Mouse (Mus musculus) myocyte (in vitro differentiated cells): ENCODE results near the gene C530008M17Rik. TPM values are rescaled to one million over a fixed set of nuclear protein-coding genes. Genes with fewer than 3 reads are reported as not detected.

ENCODE experiments used
- H3K27me3 ChIP-seq: one replicate; pipeline ENCODE4 v1.6.1; 2011; ENCODE audit not compliant: control insufficient read depth, insufficient read depth, insufficient read length
- H3K36me3 ChIP-seq: one replicate; pipeline ENCODE4 v1.6.1; 2011; ENCODE audit not compliant: control insufficient read depth, insufficient read depth
- H3K4me2 ChIP-seq: one replicate; pipeline ENCODE4 v1.6.1; 2011; ENCODE audit warnings: low read depth, control low read depth
- H3K4me3 ChIP-seq: one replicate; pipeline ENCODE4 v1.5.1; 2011; ENCODE audit warnings: mild to moderate bottlenecking, control low read depth, moderate library complexity
- H3K79me2 ChIP-seq: one replicate; pipeline ENCODE4 v1.6.1; 2011; ENCODE audit not compliant: control insufficient read depth, insufficient read depth
- H3ac ChIP-seq: one replicate; pipeline ENCODE4 v1.6.1; 2011; ENCODE audit not compliant: control insufficient read depth, insufficient read length
- E2F4 ChIP-seq: IDR thresholded peaks from one replicate; pipeline ENCODE4 v1.6.1; 2011; ENCODE audit warnings: mild to moderate bottlenecking, control low read depth, moderate library complexity; ENCODE audit not compliant: insufficient read depth
- MAX ChIP-seq: IDR thresholded peaks from one replicate; pipeline ENCODE4 v1.6.1; 2011; ENCODE audit warnings: low read depth, mild to moderate bottlenecking, control low read depth
- MYOD1 ChIP-seq, 3 experiments: IDR thresholded peaks; one replicate each; pipeline ENCODE4 v1.6.1; 2011; ENCODE audit warnings: control low read depth in 2 of 3, low read depth in 2 of 3, mild to moderate bottlenecking in 2 of 3, moderate library complexity in 1 of 3; ENCODE audit not compliant: insufficient read length in 2 of 3, control insufficient read depth in 1 of 3
- MYOG ChIP-seq, 3 experiments: IDR thresholded peaks; one replicate each; pipeline ENCODE4 v1.6.1; 2011; ENCODE audit warnings: control low read depth in 2 of 3, low read depth in 2 of 3, mild to moderate bottlenecking in 2 of 3; ENCODE audit not compliant: insufficient read length in 2 of 3, control insufficient read depth in 1 of 3, insufficient read depth in 1 of 3
- POLR2A ChIP-seq: IDR thresholded peaks from one replicate; pipeline ENCODE4 v1.6.1; 2011; ENCODE audit warnings: low read depth, mild to moderate bottlenecking, control low read depth, moderate library complexity; ENCODE audit not compliant: insufficient read length
- POLR2AphosphoS2 ChIP-seq: IDR thresholded peaks from one replicate; pipeline ENCODE4 v1.6.1; 2011; ENCODE audit warnings: low read depth, control low read depth; ENCODE audit not compliant: insufficient read length
- REST ChIP-seq: IDR thresholded peaks from one replicate; pipeline ENCODE4 v1.6.1; 2011; ENCODE audit warnings: mild to moderate bottlenecking, control low read depth, moderate library complexity; ENCODE audit not compliant: insufficient read depth, insufficient read length
- SRF ChIP-seq: IDR thresholded peaks from one replicate; pipeline ENCODE4 v1.6.1; 2011; ENCODE audit warnings: low read depth; ENCODE audit not compliant: control insufficient read depth, insufficient read length
- TCF12 ChIP-seq: IDR thresholded peaks from one replicate; pipeline ENCODE4 v1.6.1; 2011; ENCODE audit warnings: mild to moderate bottlenecking, control low read depth; ENCODE audit not compliant: poor library complexity, insufficient read depth, severe bottlenecking
- TCF3 ChIP-seq: IDR thresholded peaks from one replicate; pipeline ENCODE4 v1.6.1; 2011; ENCODE audit warnings: low read depth, control low read depth; ENCODE audit not compliant: insufficient read length
- USF1 ChIP-seq: IDR thresholded peaks from one replicate; pipeline ENCODE4 v1.6.1; 2011; ENCODE audit warnings: low read depth, mild to moderate bottlenecking, control low read depth, moderate library complexity
- polyA plus RNA-seq: library from polyadenylated mRNA; unstranded; fragments of >200 nt; fragmentation: generic; extraction: Trizol; gene quantifications from one replicate; pipeline ENCODE4 v1.2.1, GENCODE M21; 2012; ENCODE audit warnings: missing spikeins

The C530008M17Rik gene
- polyA plus RNA-seq, 1 experiment = 0.94 TPM

DNA sequence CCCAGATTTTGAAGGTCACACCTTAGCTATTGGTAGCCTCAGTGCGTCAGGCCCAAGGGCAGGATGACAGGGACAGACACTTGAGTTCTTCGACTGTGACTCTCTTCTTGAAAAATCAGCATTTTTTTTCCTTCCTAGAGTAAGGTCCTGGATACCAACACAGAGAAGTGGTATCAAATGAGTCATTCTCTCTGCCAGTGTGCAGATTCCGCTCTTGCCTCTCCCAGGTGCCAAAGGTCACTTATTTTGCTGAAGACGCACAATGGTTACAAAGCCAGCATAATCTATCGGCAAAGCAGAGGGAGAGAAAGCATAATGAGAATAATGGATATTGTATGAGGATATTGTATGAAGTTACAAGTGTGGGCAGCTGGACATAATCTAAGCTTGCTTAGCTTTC lies 160.4 kb downstream of the C530008M17Rik start:
- no peaks in the 10 kb centered on the region for H3K36me3 ChIP-seq
- no peak overlapping the region for H3ac ChIP-seq
- no peak for TF ChIP-seq TCF12
- no peak for TF ChIP-seq TCF3
- no peak for TF ChIP-seq SRF
- TF ChIP-seq REST = no peak
- no peak for TF ChIP-seq USF1
- no peak for TF ChIP-seq MYOG (IDR thresholded peaks at IDR 0.05; ENCODE audit: control insufficient read depth in 1 of 3, insufficient read depth in 1 of 3, insufficient read length in 2 of 3, low read depth in 2 of 3)
- TF ChIP-seq MYOD1 (IDR thresholded peaks at IDR 0.05; ENCODE audit: control insufficient read depth in 1 of 3, insufficient read length in 2 of 3, low read depth in 2 of 3) = no peak
- no peak for TF ChIP-seq POLR2AphosphoS2
- H3K4me2 ChIP-seq = no peak overlapping the region
- H3K27me3 ChIP-seq = no peaks in the 10 kb centered on the region
- no peak overlapping the region for H3K4me3 ChIP-seq
- H3K79me2 ChIP-seq = no peaks in the 10 kb centered on the region

DNA sequence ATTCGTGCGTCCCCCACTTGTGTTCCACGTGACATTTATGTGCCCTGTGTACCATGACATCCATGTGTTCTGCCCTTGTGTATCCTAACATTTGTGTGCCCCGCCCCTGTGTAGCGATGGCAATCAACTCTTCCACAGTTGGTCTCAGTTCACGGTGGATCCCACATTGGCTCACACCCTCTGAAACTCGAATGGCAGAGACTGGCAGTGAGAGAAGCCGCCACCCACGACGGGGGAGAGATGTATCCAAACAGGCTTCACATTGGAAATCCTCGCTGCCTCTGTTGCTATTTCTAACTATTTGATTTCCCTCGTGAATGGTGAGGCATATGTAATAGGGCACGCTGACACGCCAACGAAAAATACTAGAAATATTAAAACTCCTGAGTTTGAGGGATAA lies 161.4 kb downstream of the C530008M17Rik start:
- Histone ChIP-seq H3K4me2 (no peak overlapping the region), H3K27me3 (no peaks in the 10 kb centered on the region), H3K79me2 (no peaks in the 10 kb centered on the region), H3K4me3 (no peak overlapping the region), H3K36me3 (no peaks in the 10 kb centered on the region), H3ac (no peak overlapping the region)
- TF ChIP-seq TCF12 (no peak), POLR2AphosphoS2 (no peak), POLR2A (no peak), SRF (no peak), USF1 (no peak), E2F4 (no peak)

DNA sequence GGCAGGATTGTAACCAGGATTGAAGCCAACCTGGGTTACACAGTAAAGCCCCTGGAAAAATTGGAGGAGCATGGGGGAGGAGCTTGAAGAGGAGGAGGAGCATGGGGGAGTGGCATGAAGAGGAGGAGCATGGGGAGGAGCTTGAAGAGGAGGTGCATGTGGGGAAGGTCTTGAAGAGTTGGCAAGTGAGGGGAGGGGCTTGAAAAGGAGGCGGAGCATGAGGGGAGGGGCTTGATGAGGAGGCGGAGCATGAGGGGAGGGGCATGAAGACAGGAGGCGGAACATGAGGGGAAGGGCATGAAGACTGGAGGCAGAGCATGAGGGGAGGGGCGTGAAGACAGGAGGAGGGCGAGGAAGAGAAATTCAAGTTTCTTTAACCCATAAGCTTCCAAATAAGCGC lies 162.5 kb downstream of the C530008M17Rik start:
- H3K27me3 ChIP-seq = no peaks in the 10 kb centered on the region
- no peaks in the 10 kb centered on the region for H3K36me3 ChIP-seq
- H3K4me3 ChIP-seq = no peak overlapping the region
- TF ChIP-seq E2F4 (no peak), TCF12 (no peak), REST (no peak), MYOD1 (IDR thresholded peaks at IDR 0.05; ENCODE audit: control insufficient read depth in 1 of 3, insufficient read length in 2 of 3, low read depth in 2 of 3) (no peak), MYOG (IDR thresholded peaks at IDR 0.05; ENCODE audit: control insufficient read depth in 1 of 3, insufficient read depth in 1 of 3, insufficient read length in 2 of 3, low read depth in 2 of 3) (no peak), POLR2AphosphoS2 (no peak)
- H3K4me2 ChIP-seq = no peak overlapping the region
- no peak overlapping the region for H3ac ChIP-seq
- no peaks in the 10 kb centered on the region for H3K79me2 ChIP-seq

DNA sequence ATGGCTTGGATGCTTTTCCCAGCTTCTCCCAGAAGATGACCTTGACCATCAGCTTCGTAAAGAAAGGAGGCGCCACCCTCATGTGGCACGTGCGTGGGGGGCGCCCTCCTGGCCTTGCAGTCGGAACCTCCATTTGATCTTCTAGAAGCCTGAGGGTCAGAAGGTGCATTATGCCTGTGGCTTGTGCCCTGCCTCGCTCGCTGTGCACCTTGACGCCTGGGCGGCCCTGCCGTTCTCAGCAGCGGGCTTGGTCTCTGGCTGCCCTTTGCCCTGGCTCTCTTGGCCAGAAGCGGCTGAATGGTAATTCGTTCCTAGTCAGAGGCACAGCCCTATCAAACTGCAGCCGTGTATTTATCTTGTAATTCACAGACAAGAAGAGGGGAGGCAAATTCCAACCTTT lies 165.8 kb downstream of the C530008M17Rik start:
- no peak overlapping the region for H3K4me3 ChIP-seq

DNA sequence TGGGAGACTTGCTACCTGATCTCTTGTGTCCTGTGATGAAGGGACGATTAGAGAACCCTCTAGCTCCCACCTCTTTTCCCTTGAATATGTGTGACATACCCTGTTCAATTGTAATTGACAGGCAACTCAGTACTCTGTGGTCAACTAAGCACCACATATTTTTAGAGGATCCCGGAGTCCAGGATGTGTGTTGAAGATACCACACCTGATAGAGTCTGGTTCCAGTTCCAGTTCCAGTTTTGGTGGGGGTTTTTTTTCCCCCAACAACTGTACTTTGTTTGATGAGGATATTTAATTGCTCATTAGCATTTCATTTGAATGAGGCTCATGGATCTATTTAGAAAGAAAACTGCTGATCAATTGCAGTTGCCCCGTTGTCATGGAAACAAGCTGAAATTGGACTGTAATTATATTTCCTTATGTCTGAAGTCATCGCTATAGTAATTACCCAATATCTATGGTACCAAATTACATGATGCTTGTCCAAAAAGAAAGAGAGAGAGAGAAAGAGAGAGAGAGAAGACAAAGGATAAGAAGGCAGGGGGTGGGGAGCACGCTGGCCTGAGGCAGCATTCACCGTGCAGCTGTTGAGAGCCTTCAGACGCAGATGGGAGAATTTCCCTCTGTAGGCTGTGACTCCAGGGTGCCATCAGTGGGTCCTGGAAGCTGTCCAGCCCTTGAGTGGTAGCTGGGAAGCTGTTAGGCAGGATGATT lies 172.4 kb downstream of the C530008M17Rik start:
- no peaks in the 10 kb centered on the region for H3K79me2 ChIP-seq
- TF ChIP-seq TCF12 (no peak), MYOD1 (IDR thresholded peaks at IDR 0.05; ENCODE audit: control insufficient read depth in 1 of 3, insufficient read length in 2 of 3, low read depth in 2 of 3) (peak in 2 of 3 experiments; percentile 86 to 90), MYOG (IDR thresholded peaks at IDR 0.05; ENCODE audit: control insufficient read depth in 1 of 3, insufficient read depth in 1 of 3, insufficient read length in 2 of 3, low read depth in 2 of 3) (peak in 1 of 3 experiments; percentile 24)
- no peaks in the 10 kb centered on the region for H3K27me3 ChIP-seq
- no peak overlapping the region for H3K4me3 ChIP-seq
- H3K36me3 ChIP-seq = no peaks in the 10 kb centered on the region
- H3ac ChIP-seq = no peak overlapping the region
- no peak overlapping the region for H3K4me2 ChIP-seq

More for the DNA sequence above, 165.8 kb downstream of the C530008M17Rik start:
- Histone ChIP-seq H3K27me3 (no peaks in the 10 kb centered on the region), H3K4me2 (no peak overlapping the region), H3ac (no peak overlapping the region), H3K36me3 (no peaks in the 10 kb centered on the region), H3K79me2 (no peaks in the 10 kb centered on the region)
- TF ChIP-seq MYOD1 (IDR thresholded peaks at IDR 0.05; ENCODE audit: control insufficient read depth in 1 of 3, insufficient read length in 2 of 3, low read depth in 2 of 3) = no peak
- no peak for TF ChIP-seq MYOG (IDR thresholded peaks at IDR 0.05; ENCODE audit: control insufficient read depth in 1 of 3, insufficient read depth in 1 of 3, insufficient read length in 2 of 3, low read depth in 2 of 3)
- TF ChIP-seq POLR2A = no peak
- no peak for TF ChIP-seq MAX
- no peak for TF ChIP-seq TCF3
- TF ChIP-seq REST = no peak
